Mouse (Mus musculus) c-Kit-negative CD71-positive TER-119-positive erythroid progenitor cells, embryonic 14.5 days (primary cell): Measurements from ENCODE around the gene Sema4a.

Experiments
- DNase-seq: peaks from one replicate; pipeline ENCODE4 v3.0.0-alpha.2; 2013; ENCODE audit warnings: low read depth, low spot score

The Sema4a gene

GRCm38 (mm10) chr3:88460983-88461696, at the start of gene Sema4a:
Sema4a (minus strand) TSS chr3:88461182.
- DNase-seq = no peak

GRCm38 (mm10) chr3:88509692-88510420, 48.9 kb upstream of the Sema4a start, which contains the start of gene Lmna:
Lmna (minus strand) TSS chr3:88509956.
- no peak for DNase-seq

GRCm38 (mm10) chr3:88509250-88509649, 48.3 kb upstream of the Sema4a start:
- DNase-seq = no peak

GRCm38 (mm10) chr3:88505765-88506164, 44.8 kb upstream of the Sema4a start:
- DNase-seq = no peak

GRCm38 (mm10) chr3:88505081-88505480, 44.1 kb upstream of the Sema4a start:
- no peak for DNase-seq

- DNase-seq = no peak
Observed at GRCm38 (mm10) chr3:88503881-88504746, 43.1 kb upstream of the Sema4a start.

GRCm38 (mm10) chr3:88503505-88503863, 42.5 kb upstream of the Sema4a start:
- no peak for DNase-seq

GRCm38 (mm10) chr3:88502641-88503504, 41.9 kb upstream of the Sema4a start:
- DNase-seq = peak; percentile 85

GRCm38 (mm10) chr3:88502031-88502571, 41.1 kb upstream of the Sema4a start:
- DNase-seq = no peak

GRCm38 (mm10) chr3:88501366-88502030, 40.5 kb upstream of the Sema4a start:
- peak; percentile 71 for DNase-seq

GRCm38 (mm10) chr3:88500655-88501365, 39.8 kb upstream of the Sema4a start:
- DNase-seq = no peak

GRCm38 (mm10) chr3:88500087-88500486, 39.1 kb upstream of the Sema4a start:
- DNase-seq = no peak

- DNase-seq = no peak
Observed at GRCm38 (mm10) chr3:88499580-88499979, 38.6 kb upstream of the Sema4a start.

- no peak for DNase-seq
Observed at GRCm38 (mm10) chr3:88495741-88496415, 34.9 kb upstream of the Sema4a start.

GRCm38 (mm10) chr3:88494836-88495628, 34.0 kb upstream of the Sema4a start:
- no peak for DNase-seq

- DNase-seq = no peak
Observed at GRCm38 (mm10) chr3:88493706-88494582, 33.0 kb upstream of the Sema4a start.

GRCm38 (mm10) chr3:88487396-88487795, 26.4 kb upstream of the Sema4a start:
- no peak for DNase-seq
